Mouse (Mus musculus) olfactory bulb, adult 2 months (tissue): ENCODE data around the gene Serpina9. TPM values are rescaled to one million over a fixed set of nuclear protein-coding genes. Genes with fewer than 3 reads are reported as not detected.

Experiments used
- H3K27ac ChIP-seq: fragments of 200-500 bp; 2 replicates; pipeline ENCODE4 v1.5.1; 2012; ENCODE audit warnings: low read depth, low read length; ENCODE audit not compliant: insufficient read depth
- H3K4me1 ChIP-seq: fragments of 200-500 bp; 2 replicates; pipeline ENCODE4 v1.6.1; 2012; ENCODE audit warnings: low read length; ENCODE audit not compliant: control insufficient read depth, insufficient read depth
- H3K4me3 ChIP-seq: fragments of 200-500 bp; 2 replicates; pipeline ENCODE4 v1.5.1; 2012; ENCODE audit warnings: mild to moderate bottlenecking, low read depth, low read length, moderate library complexity; ENCODE audit not compliant: insufficient read depth
- CTCF ChIP-seq: fragments of 200-500 bp; IDR thresholded peaks from 2 replicates; pipeline ENCODE4 v1.5.1; 2012; ENCODE audit warnings: low read depth, mild to moderate bottlenecking, low read length, moderate library complexity; ENCODE audit not compliant: insufficient read depth
- POLR2A ChIP-seq: fragments of 200-500 bp; IDR thresholded peaks from 2 replicates; pipeline ENCODE4 v1.6.1; 2012; ENCODE audit warnings: mild to moderate bottlenecking, low read depth, low read length, moderate library complexity; ENCODE audit not compliant: insufficient read depth
- WGBS: fragments of 180-500 bp; shearing (Covaris S2); methylation state at CpG from one replicate; pipeline ENCODE4 v1.1.7; 2018; 5-methylcytosine and 5-hydroxymethylcytosine counted together
- polyA plus RNA-seq: library from polyadenylated mRNA; stranded (reverse); fragments of >200 nt; gene quantifications from 2 replicates; pipeline ENCODE4 v1.2.4, GENCODE M21; 2012; ENCODE audit warnings: low replicate concordance; ENCODE audit not compliant: missing spikeins, insufficient read depth, insufficient read length

The Serpina9 gene
- not detected in 2 replicates for polyA plus RNA-seq

- TF ChIP-seq POLR2A = no peak
- 86% methylated on average over 6 of the region's 6 CpGs for WGBS
- Histone ChIP-seq H3K4me1 (no peaks in the 10 kb centered on the region), H3K27ac (no peak within 1 kb of the TSS), H3K4me3 (no peak within 1 kb of the TSS)
Measured at GRCm38 (mm10) chr12:104013620-104014019, at the start of gene Serpina9. TSS of gene Serpina9 (minus strand) at chr12:104013755.

- WGBS = 64% methylated on average over 2 of the region's 2 CpGs
- peaks cover 15% of the 10 kb centered on the region for H3K4me1 ChIP-seq
- H3K27ac ChIP-seq = no peak overlapping the region
- no peak overlapping the region for H3K4me3 ChIP-seq
- no peak for TF ChIP-seq CTCF
- TF ChIP-seq POLR2A = no peak
Measured at GRCm38 (mm10) chr12:104061862-104062261, 48.3 kb upstream of the Serpina9 start.

- Histone ChIP-seq H3K4me3 (no peak overlapping the region), H3K27ac (no peak overlapping the region), H3K4me1 (peaks cover 12% of the 10 kb centered on the region)
- TF ChIP-seq POLR2A = no peak
- no peak for TF ChIP-seq CTCF
- WGBS = 47% methylated on average over 6 of the region's 6 CpGs
Measured at GRCm38 (mm10) chr12:104060126-104060525, 46.6 kb upstream of the Serpina9 start.

GRCm38 (mm10) chr12:104057531-104057930, 44.0 kb upstream of the Serpina9 start:
- TF ChIP-seq CTCF (no peak), POLR2A (no peak)
- Histone ChIP-seq H3K4me1 (peaks cover 8% of the 10 kb centered on the region; the same call in 1 of the 2 replicates), H3K27ac (no peak overlapping the region), H3K4me3 (no peak overlapping the region)
- WGBS = 86% methylated on average over 7 of the region's 7 CpGs

- H3K4me1 ChIP-seq = peaks cover 8% of the 10 kb centered on the region; the same call in 1 of the 2 replicates
- 37% methylated on average over 4 of the region's 4 CpGs for WGBS
- H3K27ac ChIP-seq = no peak overlapping the region
- TF ChIP-seq POLR2A = no peak
- no peak for TF ChIP-seq CTCF
- no peak overlapping the region for H3K4me3 ChIP-seq
Measured at GRCm38 (mm10) chr12:104057050-104057449, 43.5 kb upstream of the Serpina9 start.

- H3K4me1 ChIP-seq = peaks cover 8% of the 10 kb centered on the region; the same call in 1 of the 2 replicates
- 76% methylated on average over 8 of the region's 8 CpGs for WGBS
- TF ChIP-seq POLR2A (no peak), CTCF (no peak)
Measured at GRCm38 (mm10) chr12:104055755-104056154, 42.2 kb upstream of the Serpina9 start.

GRCm38 (mm10) chr12:104053995-104054394, 40.4 kb upstream of the Serpina9 start:
- no peak overlapping the region for H3K4me3 ChIP-seq
- 30% methylated on average over 1 of the region's 1 CpGs for WGBS
- TF ChIP-seq POLR2A = no peak
- TF ChIP-seq CTCF = no peak
- no peak overlapping the region for H3K27ac ChIP-seq
- H3K4me1 ChIP-seq = no peaks in the 10 kb centered on the region; the same call in 1 of the 2 replicates

More at GRCm38 (mm10) chr12:104055755-104056154, 42.2 kb upstream of the Serpina9 start:
- Histone ChIP-seq H3K4me3 (no peak overlapping the region), H3K27ac (no peak overlapping the region)

- 88% methylated on average over 8 of the region's 8 CpGs for whole genome bisulfite sequencing
- Histone ChIP-seq H3K4me3 (no peak overlapping the region), H3K27ac (no peak overlapping the region), H3K4me1 (peaks cover 6% of the 10 kb centered on the region; the same call in 1 of the 2 replicates)
- TF ChIP-seq POLR2A = no peak
- no peak for TF ChIP-seq CTCF
Measured at GRCm38 (mm10) chr12:104045713-104046112, 32.2 kb upstream of the Serpina9 start.

- TF ChIP-seq CTCF (no peak), POLR2A (no peak)
- no peak within 1 kb of the TSS for H3K27ac ChIP-seq
- 92% methylated on average over 7 of the region's 7 CpGs for WGBS
- H3K4me1 ChIP-seq = peaks cover 6% of the 10 kb centered on the region; the same call in 1 of the 2 replicates
- no peak within 1 kb of the TSS for H3K4me3 ChIP-seq
Measured at GRCm38 (mm10) chr12:104044343-104044742, 30.8 kb upstream of the Serpina9 start, which contains the start of gene Serpina12. TSS of gene Serpina12 (minus strand) at chr12:104044443.

GRCm38 (mm10) chr12:104042753-104043152, 29.2 kb upstream of the Serpina9 start:
- Histone ChIP-seq H3K4me1 (peaks cover 6% of the 10 kb centered on the region; the same call in 1 of the 2 replicates), H3K4me3 (no peak overlapping the region), H3K27ac (no peak overlapping the region)
- no peak for TF ChIP-seq CTCF
- TF ChIP-seq POLR2A = no peak
- 93% methylated on average over 2 of the region's 2 CpGs for WGBS
